8 mouse cellular contexts compared by ENCODE assay signal in genomic region chr3:58372066-58372904, GRCm38 (mm10). TPM values are rescaled to one million over a fixed set of nuclear protein-coding genes. Genes with fewer than 3 reads are reported as not detected.
DNase-seq lines count a peak whose midpoint lies in the region; ATAC-seq lines count a peak whose summit lies in the region.

No protein-coding gene starts in this region.

- no peaks in the 10 kb centered on the region for H3K36me3 ChIP-seq in intestine, embryonic 15.5 days
- no peaks in the 10 kb centered on the region for H3K36me3 ChIP-seq in midbrain, embryonic 10.5 days

- H3K27ac ChIP-seq in intestine, embryonic 15.5 days = peak overlapping the region; percentile 79
- 0 out of 2 replicates have a peak overlapping the region, but pooled peaks have one; percentile 14 for H3K27ac ChIP-seq in midbrain, embryonic 10.5 days (replicated peaks)

- H3K4me1 ChIP-seq in intestine, embryonic 15.5 days (replicated peaks) = peaks cover 13% of the 10 kb centered on the region
- peaks cover 18% of the 10 kb centered on the region for H3K4me1 ChIP-seq in midbrain, embryonic 10.5 days

- peak overlapping the region; percentile 30; the same call in 1 of the 2 replicates for H3K9ac ChIP-seq in intestine, embryonic 15.5 days

- H3K4me2 ChIP-seq in intestine, embryonic 15.5 days (replicated peaks) = peak overlapping the region; percentile 48

- DNase-seq in adrenal gland, adult 2 months = peak; percentile 88
- peak; percentile 75 for DNase-seq in embryo, embryonic 10 days (ENCODE audit: low spot score)
- DNase-seq in gonadal fat pad, adult 2 months (ENCODE audit: low read depth) = peak; percentile 82
- peak; percentile 5 to 57 for DNase-seq in left cerebral cortex, postnatal 25 days (ENCODE audit: low spot score in 2 of 2)
- peak; percentile 41 for DNase-seq in midbrain, embryonic 10.5 days (ENCODE audit: low spot score)
- peak; percentile 48 for DNase-seq in testis, postnatal 10 days (ENCODE audit: low spot score)
- DNase-seq in thymus, adult 18-20 months = no peak

- 0 out of 2 replicates have a peak overlapping the region, but pooled peaks have one; percentile 2 for H3K4me3 ChIP-seq in intestine, embryonic 15.5 days (replicated peaks)
- H3K4me3 ChIP-seq in midbrain, embryonic 10.5 days = peak overlapping the region; percentile 41

- H3K9me3 ChIP-seq in intestine, embryonic 15.5 days = no peaks in the 10 kb centered on the region
- no peaks in the 10 kb centered on the region for H3K9me3 ChIP-seq in midbrain, embryonic 10.5 days (replicated peaks)

- H3K27me3 ChIP-seq in intestine, embryonic 15.5 days (replicated peaks) = no peaks in the 10 kb centered on the region
- H3K27me3 ChIP-seq in midbrain, embryonic 10.5 days (ENCODE audit: low read depth, poor library complexity, severe bottlenecking) = 0 out of 2 replicates have a peak, but pooled peaks cover 5% of the 10 kb centered on the region

- intact Hi-C loops in left cerebral cortex, postnatal 25 days (cut with DNase I) = no loop called here

- 6% methylated on average over 9 of the region's 9 CpGs for WGBS in intestine, embryonic 15.5 days
- WGBS in midbrain, embryonic 10.5 days = 11% methylated on average over 9 of the region's 9 CpGs

- peak; percentile 96 for ATAC-seq in intestine, embryonic 15.5 days

RNA-seq across cellular contexts. Expression of gene Tsc22d2, which starts 42.2 kb away (rescaled TPM):
- 10 to 100 TPM; 31.0 to 39.8 TPM for total RNA-seq in adrenal gland, adult 2 months (2021)
- 44.8 and 49.5 TPM in 2 replicates for polyA plus RNA-seq in adrenal gland, adult 2 months (2012; rRNA removed)
- polyA plus RNA-seq in gonadal fat pad, adult 2 months (2012; rRNA removed) = 12.8 and 17.0 TPM in 2 replicates
- polyA plus RNA-seq in intestine, embryonic 15.5 days (2015; fragmentation: Nextera tagmentation; extraction: Ambion mirVana) = 9.0 and 10.9 TPM in 2 replicates
- 10 to 100 TPM; 34.7 to 35.2 TPM for total RNA-seq in left cerebral cortex, postnatal 25 days (2021)
- 7.0 and 7.4 TPM in 2 replicates for polyA plus RNA-seq in midbrain, embryonic 10.5 days (2016; fragmentation: Nextera tagmentation; extraction: Ambion mirVana)

Comparison
In these comparisons a context has a peak if more than half of its experiments do, and no peak if none do; other contexts are left out.
1. DNase-seq: peak in adrenal gland, adult 2 months (single experiment), embryo, embryonic 10 days (single experiment), gonadal fat pad, adult 2 months (single experiment), left cerebral cortex, postnatal 25 days (2 of 2), midbrain, embryonic 10.5 days (single experiment) and testis, postnatal 10 days (single experiment); none in thymus, adult 18-20 months (0 of 2).